Mouse (Mus musculus) mouse trophoblast stem cell (cell line): Measurements from ENCODE around the gene Kcnq2.

ENCODE experiments used
- in situ Hi-C, 2 experiments: fragments of 300-500 bp; cut with MseI, MboI; formaldehyde crosslinking; loops; 2 replicates in 1 of 2; 3 replicates in 1 of 2; pipeline ENCODE4 v1.15.1; 2025

The Kcnq2 gene

DNA sequence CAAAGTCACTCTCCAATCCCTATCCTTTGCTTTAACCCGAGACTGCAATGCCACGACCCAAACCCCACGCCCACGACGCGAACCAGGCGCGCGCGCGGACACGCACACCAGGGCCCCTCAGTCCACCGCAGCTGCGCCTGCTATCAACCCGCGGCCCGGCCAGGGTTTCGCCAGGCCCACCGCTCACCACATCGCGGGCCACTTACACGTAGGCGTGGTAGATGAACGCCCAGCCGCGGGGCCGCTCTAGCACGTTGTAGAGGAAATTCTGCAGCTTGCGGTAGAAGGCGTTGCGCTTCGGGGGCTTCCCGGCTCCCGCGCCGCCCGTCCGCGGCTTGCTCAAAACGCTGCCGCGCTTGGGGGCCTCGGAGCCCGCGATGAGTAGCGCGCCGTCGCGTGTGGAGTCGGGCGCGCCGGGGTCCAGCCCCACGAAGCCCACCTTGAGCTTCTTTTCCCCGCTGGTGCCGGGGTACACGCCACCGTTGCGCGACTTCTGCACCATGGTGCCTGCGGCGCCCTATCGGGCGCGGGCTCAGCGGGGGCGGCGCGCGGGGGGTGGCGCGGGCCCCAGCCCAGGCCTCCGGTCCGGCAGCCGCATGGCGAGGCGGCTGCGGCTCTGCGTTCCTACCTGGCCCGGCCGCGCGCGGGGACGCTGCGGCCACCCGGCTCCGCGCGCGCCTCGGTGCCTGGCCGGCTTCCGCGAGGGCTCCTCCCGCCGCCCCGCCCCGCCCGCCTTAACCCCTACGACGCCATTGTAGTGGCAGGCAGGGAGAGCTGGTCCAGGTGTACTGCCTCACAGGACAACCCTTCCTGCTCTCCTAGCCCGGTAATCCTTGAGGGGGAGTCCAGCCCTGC, at the start of gene Kcnq2:
Gene Kcnq2 (minus strand): TSS at position 710 of the 855 bp plus-strand sequence.
- in situ Hi-C loops: no loop called here

- in situ Hi-C loops: no loop called here
These were observed 45.8 kb upstream of the Kcnq2 start for GRCm38 (mm10) chr2:181180898-181181297.

DNA sequence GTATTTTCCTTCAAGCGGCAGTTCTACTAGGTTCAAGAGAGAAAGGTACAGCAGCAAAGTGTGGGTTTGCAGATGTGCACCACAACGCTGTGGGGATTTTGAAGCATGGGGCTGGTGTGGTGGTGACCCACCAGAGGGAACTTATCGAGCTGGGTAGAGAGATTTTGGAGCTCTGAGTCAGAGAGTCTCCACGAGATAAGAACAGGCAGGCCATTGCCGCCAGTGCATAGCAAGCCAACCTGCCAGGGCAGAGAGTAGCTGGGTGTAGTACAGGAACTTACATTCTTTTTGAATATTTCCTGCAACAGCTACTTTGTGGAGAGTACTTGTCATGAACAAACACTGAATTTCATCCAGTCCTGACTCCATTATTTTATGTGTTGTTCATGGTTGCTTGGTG, 43.4 kb upstream of the Kcnq2 start:
- in situ Hi-C loops: no loop called here

- in situ Hi-C loops: no loop called here
These were observed 42.9 kb upstream of the Kcnq2 start for GRCm38 (mm10) chr2:181178015-181178414.

DNA sequence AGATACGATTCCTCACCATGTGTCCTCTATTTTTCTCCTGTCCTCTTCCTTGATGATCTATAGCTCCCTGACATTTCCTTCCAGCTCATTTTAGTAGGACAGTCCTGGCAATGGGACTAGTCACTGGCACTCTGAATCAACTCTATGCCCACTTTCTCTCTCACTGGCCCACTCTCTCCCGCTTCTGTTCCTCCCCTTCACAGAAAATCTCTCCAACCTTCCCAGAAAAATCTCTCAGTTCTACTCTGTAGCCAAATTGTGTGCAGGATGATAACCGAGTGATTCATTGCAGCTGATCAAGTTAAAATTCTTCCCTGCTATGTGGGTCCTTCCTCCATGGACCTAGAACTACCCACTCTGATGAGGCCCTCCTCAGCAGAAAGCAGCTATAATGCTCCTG, 39.5 kb upstream of the Kcnq2 start:
- in situ Hi-C loops: no loop called here

GRCm38 (mm10) chr2:181166469-181166868, 31.4 kb upstream of the Kcnq2 start:
- in situ Hi-C loops: no loop called here

DNA sequence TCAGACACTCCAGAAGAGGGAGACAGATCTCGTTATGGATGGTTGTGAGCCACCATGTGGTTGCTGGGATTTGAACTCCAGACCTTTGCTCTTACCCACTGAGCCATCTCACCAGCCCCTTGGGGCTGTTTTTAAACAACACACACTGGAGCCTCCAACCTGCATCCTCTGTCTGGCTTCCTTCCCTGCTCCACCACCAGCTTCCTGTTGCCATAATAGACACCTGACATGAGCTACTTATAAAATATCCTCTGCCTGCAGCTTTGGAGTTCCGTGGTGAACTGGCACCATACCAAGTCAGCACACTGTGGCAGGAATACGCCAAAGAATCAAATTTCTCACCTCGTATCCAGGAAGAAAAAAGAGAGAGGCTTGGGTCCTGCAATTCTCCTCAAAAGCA, 25.7 kb upstream of the Kcnq2 start:
- in situ Hi-C loops: no loop called here

- in situ Hi-C loops: no loop called here
These were observed 24.7 kb upstream of the Kcnq2 start for GRCm38 (mm10) chr2:181159771-181160170.

GRCm38 (mm10) chr2:181159091-181159514, 24.0 kb upstream of the Kcnq2 start:
- in situ Hi-C loops: no loop called here

DNA sequence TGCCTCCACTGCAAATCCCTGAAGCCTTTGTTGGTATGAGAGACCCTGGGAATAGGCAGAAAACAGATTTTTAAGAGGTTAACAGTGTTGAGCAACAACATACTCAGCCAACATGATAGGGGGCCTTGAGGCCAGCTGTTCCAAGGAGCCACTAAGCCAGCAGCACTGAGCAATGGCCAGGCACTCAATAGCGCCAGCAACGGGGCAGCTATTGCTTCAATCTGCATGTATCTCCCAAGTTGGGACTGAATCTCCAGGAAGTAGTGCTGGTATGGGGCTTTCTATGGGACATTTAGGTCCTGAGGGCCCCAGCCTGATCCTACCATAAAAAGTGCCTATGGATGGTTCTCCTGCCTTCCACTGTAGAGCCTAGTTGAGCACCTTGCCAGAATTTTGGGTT, 23.4 kb upstream of the Kcnq2 start:
- in situ Hi-C loops: no loop called here

GRCm38 (mm10) chr2:181157716-181158302, 22.7 kb upstream of the Kcnq2 start:
- in situ Hi-C loops: no loop called here

DNA sequence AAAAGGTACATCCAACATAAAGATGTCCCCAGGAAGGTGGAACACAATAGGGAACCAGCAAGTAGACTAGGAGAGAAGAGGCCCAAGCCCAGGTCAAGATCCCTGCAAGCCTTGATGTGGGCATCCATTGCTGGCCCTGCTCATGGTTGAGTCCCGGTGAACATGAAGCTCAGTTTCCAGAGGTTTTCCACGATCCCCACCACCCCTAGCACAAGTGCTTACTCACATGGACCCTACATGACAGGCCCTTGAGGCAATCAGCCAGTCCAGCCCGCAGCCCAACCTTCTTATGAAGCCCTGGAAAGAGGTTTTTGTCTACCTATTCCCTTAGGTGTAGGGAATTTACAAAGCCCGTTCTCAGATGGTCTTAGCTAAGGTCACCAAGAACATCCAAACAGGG, 22.1 kb upstream of the Kcnq2 start:
- in situ Hi-C loops: no loop called here

DNA sequence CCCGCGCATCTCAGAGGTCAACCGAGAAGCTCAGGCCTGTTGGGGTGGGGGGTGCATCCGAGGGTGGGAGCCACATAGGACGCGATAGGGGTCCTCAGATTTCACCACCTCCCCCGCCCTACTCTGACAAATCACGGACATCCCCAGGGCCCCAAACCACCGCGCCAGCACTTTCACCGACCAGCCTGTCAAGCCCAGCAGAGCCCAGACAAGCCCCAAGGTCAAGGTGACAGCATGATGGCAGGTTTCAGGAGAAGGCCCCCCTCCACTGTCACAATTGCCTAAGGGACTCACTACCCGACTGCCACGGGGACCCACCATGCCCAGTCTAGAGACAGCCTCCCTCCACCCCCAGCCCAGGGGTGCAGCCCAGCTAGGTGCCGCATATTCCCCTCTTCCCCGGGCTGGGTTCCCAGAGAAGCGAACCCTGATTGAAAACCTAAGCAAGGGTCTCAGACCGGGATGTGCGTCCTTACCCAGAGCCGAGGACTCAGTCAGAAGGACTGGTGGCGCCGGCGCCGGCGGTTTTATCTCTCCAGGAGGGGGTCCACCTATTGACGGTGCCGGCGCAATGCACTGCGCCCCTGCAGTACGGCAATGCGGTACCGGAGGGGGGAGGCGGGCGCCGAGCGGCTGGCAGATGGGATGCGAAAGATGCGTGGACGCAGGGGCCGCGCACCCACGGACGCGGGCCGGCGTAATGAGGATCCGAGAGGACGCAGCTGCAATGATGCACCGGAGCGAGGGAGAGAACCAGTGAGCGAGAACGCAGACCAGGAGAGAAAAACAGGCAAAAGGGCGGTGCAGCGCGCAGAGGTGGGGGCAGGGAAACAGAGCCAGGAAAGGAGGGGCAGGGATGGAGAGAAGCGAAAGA, 21.4 kb upstream of the Kcnq2 start, which contains the start of gene Eef1a2:
Gene Eef1a2 (minus strand): TSS at position 767 of the 874 bp plus-strand sequence.
- in situ Hi-C loops: no loop called here

DNA sequence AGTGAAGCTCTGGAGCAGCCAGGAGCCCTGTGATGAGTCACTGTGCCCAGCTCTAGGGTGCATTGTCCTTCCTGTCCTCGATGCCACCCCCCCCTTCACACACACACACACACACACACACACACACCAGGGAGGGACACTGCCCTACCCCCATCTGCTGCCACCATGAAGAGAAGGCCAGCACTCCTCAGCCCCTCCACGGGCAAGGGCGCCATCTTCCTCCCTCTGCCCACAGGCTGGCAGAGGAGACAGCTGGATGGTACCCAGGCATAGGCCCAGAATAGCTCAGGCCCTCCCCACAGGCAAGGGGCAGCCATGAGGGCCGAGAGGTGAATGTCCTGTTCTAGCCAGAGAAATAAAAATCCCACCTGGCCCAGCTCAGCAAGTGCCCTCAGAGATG, 20.7 kb upstream of the Kcnq2 start:
- in situ Hi-C loops: no loop called here

- in situ Hi-C loops: no loop called here
These were observed 19.8 kb upstream of the Kcnq2 start for GRCm38 (mm10) chr2:181154831-181155415.

- in situ Hi-C loops: no loop called here
These were observed 19.3 kb upstream of the Kcnq2 start for GRCm38 (mm10) chr2:181154361-181154760.

- in situ Hi-C loops: no loop called here
These were observed 18.7 kb upstream of the Kcnq2 start for GRCm38 (mm10) chr2:181153837-181154236.

- in situ Hi-C loops: no loop called here
These were observed 18.0 kb upstream of the Kcnq2 start for GRCm38 (mm10) chr2:181153131-181153530.

DNA sequence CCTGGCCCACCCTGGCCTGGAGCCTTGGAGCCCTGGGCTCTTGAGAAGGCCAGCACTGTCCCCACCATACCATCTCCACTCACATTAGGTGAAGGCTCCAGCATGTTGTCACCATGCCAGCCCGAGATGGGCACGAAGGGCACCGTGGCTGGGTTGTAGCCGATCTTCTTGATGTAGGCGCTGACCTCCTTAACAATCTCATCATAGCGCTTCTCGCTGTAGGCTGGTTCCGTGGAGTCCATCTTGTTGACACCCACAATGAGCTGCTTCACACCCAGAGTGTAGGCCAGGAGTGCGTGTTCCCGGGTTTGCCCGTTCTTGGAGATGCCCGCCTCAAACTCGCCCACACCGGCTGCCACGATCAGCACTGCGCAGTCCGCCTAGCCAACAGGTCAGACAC, 17.6 kb upstream of the Kcnq2 start:
- in situ Hi-C loops: no loop called here

DNA sequence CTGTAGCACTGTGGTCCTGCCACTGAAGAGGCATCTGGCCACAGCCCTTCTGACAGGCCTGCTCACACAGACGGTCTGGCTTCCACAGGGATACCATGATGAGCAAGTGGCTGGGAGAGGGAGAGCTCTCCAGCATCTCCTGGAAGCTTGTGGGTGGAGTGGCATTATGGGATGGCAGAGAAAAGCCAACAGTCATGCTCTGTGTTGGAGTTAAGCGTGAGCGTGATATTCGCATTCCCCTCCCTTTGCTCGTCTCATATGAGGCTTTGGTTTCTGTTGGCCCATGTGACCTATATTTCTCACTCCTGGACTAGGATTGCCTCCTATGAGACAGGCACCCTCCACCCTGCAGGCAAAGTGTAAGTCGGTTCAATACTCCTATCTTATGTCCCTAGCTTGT, 15.2 kb upstream of the Kcnq2 start:
- in situ Hi-C loops: no loop called here

- in situ Hi-C loops: no loop called here
These were observed 13.3 kb upstream of the Kcnq2 start for GRCm38 (mm10) chr2:181148318-181148955.
